Mouse (Mus musculus) megakaryocyte, adult 5-6 weeks (primary cell): ENCODE results near the gene Iscu. TPM values are rescaled to one million over a fixed set of nuclear protein-coding genes. Genes with fewer than 3 reads are reported as not detected.
A peak's percentile ranks its signal among the peaks of the same experiment; 100 is the strongest.
"Not testable (repeated sequence)": the region's sequence is repeated elsewhere in the genome, so short reads cannot be mapped to it uniquely, and the experiment has no call there.

ENCODE experiments used
- ATAC-seq: 2 replicates; pipeline ENCODE4 v1.8.0; 2016; ENCODE audit warnings: mild to moderate bottlenecking, inconsistent platforms; ENCODE audit not compliant: poor library complexity, severe bottlenecking
- total RNA-seq, 2 experiments: library from RNA; stranded (forward) in 1 of 2; stranded (reverse) in 1 of 2; fragments of 153-499, 151-499 nt in 1 of 2; fragments of 221-1000, 200-1000 nt in 1 of 2; gene quantifications; 2 replicates each; pipeline versions ENCODE4 v1.2.3 to v1.2.4; 2015 to 2017

The Iscu gene
- total RNA-seq, 2 experiments from 2014 or later = 95.5 to 107 TPM

GRCm38 (mm10) chr5:113755347-113756030 is 17.1 kb upstream of the Iscu start:
- no peak for ATAC-seq

- peak; percentile 60 for ATAC-seq
Measured at GRCm38 (mm10) chr5:113761585-113761984, 11.0 kb upstream of the Iscu start.

GRCm38 (mm10) chr5:113764426-113764825 is 8.1 kb upstream of the Iscu start:
- ATAC-seq = no peak

GRCm38 (mm10) chr5:113765641-113766526 is 6.7 kb upstream of the Iscu start:
- peak; percentile 53 for ATAC-seq

GRCm38 (mm10) chr5:113768806-113769205 is 3.7 kb upstream of the Iscu start:
- no peak for ATAC-seq

- ATAC-seq = peak; percentile 64
Measured at GRCm38 (mm10) chr5:113771213-113772162, 1.1 kb upstream of the Iscu start.

- ATAC-seq = no peak
Measured at GRCm38 (mm10) chr5:113772905-113773519, 464 bp downstream of the Iscu start.

- peak; percentile 48 for ATAC-seq
Measured at GRCm38 (mm10) chr5:113773664-113774063, 1.1 kb downstream of the Iscu start.

- ATAC-seq = no peak
Measured at GRCm38 (mm10) chr5:113775585-113775984, 3.0 kb downstream of the Iscu start.

GRCm38 (mm10) chr5:113776128-113776895 is 3.8 kb downstream of the Iscu start:
- ATAC-seq = peak; percentile 28

- ATAC-seq = peak; percentile 68
Measured at GRCm38 (mm10) chr5:113776896-113777226, 4.3 kb downstream of the Iscu start.

- not testable (repeated sequence) for ATAC-seq
Measured at GRCm38 (mm10) chr5:113777728-113778127, 5.2 kb downstream of the Iscu start.

- no peak for ATAC-seq
Measured at GRCm38 (mm10) chr5:113779569-113779968, 7.0 kb downstream of the Iscu start.

GRCm38 (mm10) chr5:113780082-113780752 is 7.7 kb downstream of the Iscu start:
- no peak for ATAC-seq

- ATAC-seq = no peak
Measured at GRCm38 (mm10) chr5:113780763-113781162, 8.2 kb downstream of the Iscu start.

- no peak for ATAC-seq
Measured at GRCm38 (mm10) chr5:113781254-113781653, 8.7 kb downstream of the Iscu start.

- ATAC-seq = no peak
Measured at GRCm38 (mm10) chr5:113781875-113782274, 9.3 kb downstream of the Iscu start.

- no peak for ATAC-seq
Measured at GRCm38 (mm10) chr5:113782624-113783023, 10.1 kb downstream of the Iscu start.

- ATAC-seq = no peak
Measured at GRCm38 (mm10) chr5:113783581-113784001, 11.0 kb downstream of the Iscu start.
